Mouse (Mus musculus) kidney, postnatal 36 days (tissue): ENCODE data around the gene Gm14295.
"Not testable (repeated sequence)": the region's sequence is repeated elsewhere in the genome, so short reads cannot be mapped to it uniquely, and the experiment has no call there.

Experiments
- DNase-seq, 2 experiments: peaks; one replicate each; pipeline ENCODE4 v3.0.0; 2021 to 2022; ENCODE audit warnings: mixed read lengths in 2 of 2

The Gm14295 gene

DNA sequence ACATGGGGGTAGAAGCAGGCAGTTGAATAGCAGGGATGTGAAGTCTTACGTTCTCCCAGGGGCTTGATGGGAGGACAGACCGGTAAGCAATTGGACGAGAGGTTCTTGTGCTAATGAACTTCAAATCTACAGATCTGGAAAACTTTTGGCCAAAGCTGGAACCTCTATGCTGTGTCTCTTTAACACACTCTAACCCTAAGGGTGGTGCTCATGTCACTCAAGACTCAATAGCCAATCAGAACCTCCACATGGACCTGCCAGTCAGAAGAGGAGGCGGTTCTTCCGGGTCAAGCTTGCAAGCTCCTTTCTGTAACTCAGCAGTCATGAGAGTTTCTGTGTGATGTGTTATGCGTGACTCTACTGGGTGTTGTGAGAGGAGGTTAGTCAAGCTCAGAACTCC lies at the start of gene Gm14295:
TSS of gene Gm14295 (plus strand) at position 301 of the 400 bp plus-strand sequence.
- DNase-seq = not testable (repeated sequence)

GRCm38 (mm10) chr2:176798785-176799184 lies 373 bp downstream of the Gm14295 start:
- DNase-seq = not testable (repeated sequence)

DNA sequence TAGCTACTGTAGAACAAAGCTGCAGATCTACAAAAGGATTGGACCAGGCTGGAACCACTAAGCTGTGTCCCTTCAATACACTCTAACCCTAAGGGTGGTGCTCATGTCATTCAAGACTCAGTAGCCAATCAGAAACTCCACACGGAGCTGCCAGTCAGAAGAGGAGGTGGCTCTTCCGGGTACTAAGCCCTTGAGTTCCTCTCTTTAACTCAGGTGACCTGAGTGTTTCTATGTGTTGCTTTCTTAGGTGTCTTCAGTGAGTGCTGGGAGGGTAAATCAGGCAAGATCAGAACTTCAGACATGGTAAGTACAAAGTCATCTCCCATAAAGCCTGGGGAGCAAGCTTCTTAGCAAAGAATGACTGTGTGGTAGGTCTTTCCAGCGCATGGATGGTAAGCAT lies 32.4 kb downstream of the Gm14295 start, which contains the start of gene Gm14408:
TSS of gene Gm14408 (plus strand) at position 301 of the 400 bp plus-strand sequence.
- not testable (repeated sequence) for DNase-seq
